Mouse (Mus musculus): ENCODE results near the gene Zfp872.
"Not testable (repeated sequence)": the region's sequence is repeated elsewhere in the genome, so short reads cannot be mapped to it uniquely, and the experiment has no call there.

GRCm38 (mm10) chr9:22226389-22226673, 38.4 kb downstream of the Zfp872 start:
- TF ChIP-seq CTCF (IDR thresholded peaks at IDR 0.05; ENCODE audit: borderline replicate concordance, insufficient read depth, low read length); POLR2A (IDR thresholded peaks at IDR 0.05; ENCODE audit: low read depth, low read length): not testable (repeated sequence)
